Mouse (Mus musculus) leukemia stem cell, adult 10-12 weeks (primary cell): ENCODE results near the gene Exosc5. TPM values are rescaled to one million over a fixed set of nuclear protein-coding genes. Genes with fewer than 3 reads are reported as not detected.

Experiments
- polyA plus RNA-seq: library from polyadenylated mRNA; stranded (reverse); fragments of >175 nt; gene quantifications from 2 replicates; pipeline ENCODE4 v1.2.3, GENCODE M21; 2012; ENCODE audit warnings: low replicate concordance

The Exosc5 gene
- polyA plus RNA-seq: 261 and 447 TPM in 2 replicates

DNA sequence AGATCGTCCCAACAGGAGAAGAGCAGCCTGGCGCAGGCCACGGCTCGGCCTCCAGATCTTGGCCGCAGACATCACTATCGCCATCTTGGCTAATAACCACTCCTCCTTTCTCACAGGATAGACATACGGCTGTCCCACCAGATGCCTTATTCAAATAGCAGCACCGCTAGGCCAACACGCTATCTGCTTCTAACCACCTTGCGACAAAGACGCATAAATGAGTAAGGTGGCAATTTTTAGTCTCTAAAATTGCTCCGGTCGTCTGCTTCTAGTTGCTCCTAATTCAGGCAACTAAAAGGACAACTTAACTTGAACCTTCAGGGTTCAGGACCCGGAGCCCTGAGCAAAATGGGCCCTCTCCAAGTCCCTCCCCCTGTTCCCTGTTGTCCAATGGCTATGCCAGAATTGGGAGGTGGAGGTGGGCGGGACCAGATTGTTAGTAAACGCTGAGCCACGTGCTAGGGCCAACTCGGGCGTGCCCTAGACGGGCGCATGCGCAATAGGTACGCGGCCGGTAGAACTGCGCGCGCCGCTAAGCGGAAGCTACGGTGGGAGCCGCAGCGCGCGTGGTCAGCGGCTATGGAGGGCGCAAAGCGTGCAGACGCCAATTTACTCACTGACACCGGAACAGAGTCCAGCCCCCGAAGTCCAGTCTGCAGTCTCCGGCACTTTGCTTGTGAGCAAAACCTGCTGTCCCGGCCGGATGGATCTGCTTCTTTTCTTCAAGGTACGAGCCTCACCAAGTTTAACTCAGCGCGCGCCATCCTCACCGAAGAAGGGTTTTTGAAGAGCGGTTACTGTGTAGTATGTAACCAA is at the start of gene Exosc5, which contains the start of gene Bckdha:
Exosc5 (plus strand) TSS at position 508 of the 816 bp plus-strand sequence.
Bckdha (minus strand) TSS at position 325 of the 816 bp plus-strand sequence.

DNA sequence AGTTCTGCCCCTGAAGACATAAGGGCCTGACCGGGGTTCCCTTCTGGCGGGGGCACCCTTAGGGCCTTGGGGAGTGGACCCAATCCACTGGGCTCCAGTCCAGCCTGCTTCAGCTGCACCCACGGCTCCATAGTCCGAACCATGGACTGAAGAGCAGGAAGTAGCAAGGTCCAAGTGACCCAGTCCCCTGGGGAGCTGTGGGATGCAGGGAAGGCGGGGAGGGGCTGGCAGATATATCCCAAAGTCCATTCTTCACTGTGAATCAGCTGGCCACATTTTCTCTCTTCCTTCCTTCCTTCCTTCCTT is 43.3 kb upstream of the Exosc5 start, which contains the start of gene Erich4:
Erich4 (minus strand) TSS at position 187 of the 306 bp plus-strand sequence.

DNA sequence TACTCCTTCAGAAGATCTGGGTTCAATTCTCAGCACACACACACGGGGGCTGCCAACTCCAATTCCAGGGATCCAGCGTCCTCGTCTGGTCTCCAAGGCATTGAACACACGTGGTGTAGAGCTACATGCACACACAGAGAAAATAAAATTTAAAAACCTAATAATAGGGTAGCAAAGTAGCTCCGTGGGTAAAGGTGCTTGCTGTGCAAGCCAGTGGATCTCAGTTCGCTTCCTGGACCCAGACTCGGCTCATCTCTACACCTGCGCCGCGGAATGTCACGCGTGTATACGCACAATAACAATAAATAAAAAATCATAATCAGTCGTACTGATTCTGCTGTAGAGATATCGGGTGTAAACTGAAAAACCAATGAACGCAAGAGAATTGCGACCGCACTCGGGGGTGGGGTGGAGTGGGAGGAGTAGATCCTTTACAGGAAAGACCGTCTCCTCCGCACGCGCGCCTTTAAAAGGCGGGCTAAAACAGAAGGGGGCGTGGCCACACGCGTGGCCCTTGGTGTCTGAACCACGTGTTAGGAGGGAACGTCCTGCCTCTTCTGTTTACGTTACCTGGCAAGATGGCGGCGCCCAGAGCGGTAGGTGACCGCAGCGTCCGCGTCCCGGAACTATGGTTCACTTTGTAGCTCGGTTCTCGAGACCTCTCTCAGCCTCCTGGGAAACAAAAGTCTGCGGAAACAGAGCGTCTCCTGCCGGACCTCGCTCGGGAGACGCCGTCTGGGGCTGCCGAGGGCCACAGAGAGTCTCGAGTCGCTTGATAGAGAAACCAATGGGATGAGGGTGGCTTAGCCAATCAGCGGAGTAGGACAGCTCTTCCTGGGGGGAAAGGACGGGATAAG is 39.9 kb upstream of the Exosc5 start, which contains the start of gene Dmac2:
Dmac2 (plus strand) TSS at position 550 of the 857 bp plus-strand sequence.

DNA sequence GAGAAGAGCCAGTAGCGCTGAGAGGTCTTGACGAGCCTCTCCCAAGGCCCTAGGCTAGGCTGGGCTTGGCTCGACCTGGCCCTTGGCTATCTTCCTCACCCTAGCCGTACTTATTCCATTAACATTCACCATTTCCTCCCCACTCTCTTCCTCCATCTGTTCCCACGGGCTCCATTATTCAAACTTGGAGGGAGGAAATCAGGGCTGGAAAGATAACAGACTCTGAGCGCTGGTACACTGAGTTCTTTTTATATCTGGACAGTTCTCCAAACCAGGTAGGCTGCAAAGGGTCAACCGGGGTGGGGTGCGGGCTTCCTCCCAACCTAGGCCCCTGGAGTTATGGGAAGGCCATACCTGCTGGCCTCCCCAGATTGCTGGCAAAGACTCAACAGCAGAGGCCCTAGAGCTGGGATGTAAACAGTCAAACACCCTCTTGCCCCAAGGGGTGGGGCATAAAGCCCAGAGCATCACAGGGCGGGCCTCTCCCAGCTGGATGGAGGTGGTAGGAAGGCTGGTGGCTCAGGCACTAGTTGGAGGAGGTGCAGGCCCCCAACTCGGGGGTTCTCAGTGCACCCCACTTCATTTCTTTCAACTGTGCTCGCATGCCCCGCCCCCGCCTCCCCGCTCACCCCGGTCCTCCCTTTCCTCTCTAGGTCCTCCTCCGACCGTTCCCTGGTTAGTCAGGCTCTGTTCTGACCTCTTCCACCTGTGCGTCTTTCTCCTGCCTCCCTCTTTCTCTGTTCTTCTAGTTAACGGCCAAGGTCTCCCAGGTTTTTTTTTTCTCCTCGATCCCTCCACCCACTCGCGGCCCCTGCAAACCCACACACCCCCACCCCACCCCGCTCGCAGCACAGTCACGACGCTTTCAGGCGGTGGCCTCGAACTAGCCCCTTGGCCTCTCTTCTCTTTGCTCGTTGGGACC is 32.2 kb upstream of the Exosc5 start, which contains the start of gene B3gnt8:
B3gnt8 (plus strand) TSS at position 146 of the 922 bp plus-strand sequence.

GRCm38 (mm10) chr7:25674719-25675300 is 15.8 kb downstream of the Exosc5 start, which contains the start of gene Tmem91:
Gene Tmem91 (minus strand): TSS chr7:25675166.

DNA sequence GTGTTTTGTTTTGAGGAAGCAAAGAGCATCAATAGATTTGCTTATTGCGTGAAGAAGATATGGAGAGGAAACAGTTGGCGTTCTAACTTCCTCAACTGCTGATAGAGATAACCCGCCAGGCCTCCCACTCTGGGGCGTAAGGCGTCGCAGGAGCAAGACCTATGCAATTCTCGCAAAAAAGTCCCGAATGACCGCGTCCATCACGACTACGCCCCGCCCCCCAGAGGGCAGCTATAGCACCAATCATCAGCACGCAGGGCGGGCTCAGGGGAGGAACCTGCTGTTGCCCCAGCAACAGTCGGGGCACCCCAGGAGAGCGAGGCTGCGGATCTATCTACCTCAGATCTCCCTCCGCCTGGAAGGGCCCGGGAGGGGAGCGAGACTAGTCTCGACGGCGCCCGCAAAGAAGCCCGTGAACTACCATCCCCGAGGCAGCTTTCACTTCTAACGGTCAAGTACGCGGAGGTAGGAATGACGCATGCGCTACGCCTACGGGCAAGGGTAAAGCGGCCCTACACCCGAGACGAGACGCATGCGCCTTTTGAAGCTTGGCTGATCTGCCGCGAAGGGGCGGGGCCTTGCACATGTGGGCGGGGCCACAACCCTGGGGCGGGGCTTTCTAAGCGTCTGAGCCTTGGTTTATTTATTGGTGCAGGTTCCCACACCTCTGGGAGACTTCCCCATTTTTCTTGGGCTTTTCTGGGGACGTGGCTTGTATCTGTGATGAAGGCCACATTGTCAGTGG is 21.7 kb downstream of the Exosc5 start, which contains the start of gene B9d2:
B9d2 (plus strand) TSS at position 267 of the 745 bp plus-strand sequence.

GRCm38 (mm10) chr7:25686680-25687531 is 27.9 kb downstream of the Exosc5 start, which contains the start of gene Tgfb1:
Gene Tgfb1 (plus strand): TSS chr7:25687002.

GRCm38 (mm10) chr7:25718788-25719417 is 59.9 kb downstream of the Exosc5 start, which contains the start of gene Ccdc97:
Gene Ccdc97 (minus strand): TSS chr7:25719088.

Other genes starting within 250 kb of the Exosc5 start
- not detected in 2 replicates for gene Cxcl17, start 246.3 kb upstream of the Exosc5 start, polyA plus RNA-seq
- gene Ceacam1, start 181.6 kb upstream of the Exosc5 start, polyA plus RNA-seq: 1.1 TPM in 2 replicates
- gene Ceacam2, start 119.3 kb upstream of the Exosc5 start, polyA plus RNA-seq: 0.09 TPM in 1 of 2 replicates, not detected in the other
- gene Erich4, start 43.3 kb upstream of the Exosc5 start, polyA plus RNA-seq: not detected in 2 replicates
- gene Dmac2, start 39.8 kb upstream of the Exosc5 start, polyA plus RNA-seq: 19.1 and 28.8 TPM in 2 replicates
- 10.3 and 11.6 TPM in 2 replicates for gene B3gnt8, start 32.5 kb upstream of the Exosc5 start, polyA plus RNA-seq
- gene Bckdha, start 183 bp upstream of the Exosc5 start, polyA plus RNA-seq: 18.0 and 23.7 TPM in 2 replicates
- 0.64 and 1.3 TPM in 2 replicates for gene Tmem91, start 16.0 kb downstream of the Exosc5 start, polyA plus RNA-seq
- 53.1 and 60.9 TPM in 2 replicates for gene B9d2, start 21.6 kb downstream of the Exosc5 start, polyA plus RNA-seq
- gene Tgfb1, start 27.8 kb downstream of the Exosc5 start, polyA plus RNA-seq: 953 and 1,098 TPM in 2 replicates
- gene Ccdc97, start 59.9 kb downstream of the Exosc5 start, polyA plus RNA-seq: 123 and 137 TPM in 2 replicates
- gene Hnrnpul1, start 95.6 kb downstream of the Exosc5 start, polyA plus RNA-seq: 313 and 325 TPM in 2 replicates
- gene Axl, start 129.5 kb downstream of the Exosc5 start, polyA plus RNA-seq: 107 and 138 TPM in 2 replicates
- gene Cyp2s1, start 157.7 kb downstream of the Exosc5 start, polyA plus RNA-seq: 0.10 and 0.66 TPM in 2 replicates
- gene Cyp2b10, start 238.5 kb downstream of the Exosc5 start, polyA plus RNA-seq: 0.09 TPM in 1 of 2 replicates, not detected in the other